Mouse (Mus musculus): ENCODE data around the gene Syce3.

GRCm38 (mm10) chr15:89428136-89428790 is 18.0 kb upstream of the Syce3 start:
- TF ChIP-seq CTCF (IDR thresholded peaks at IDR 0.05; ENCODE audit: low read depth, low read length) (no peak), POLR2A (IDR thresholded peaks at IDR 0.05; ENCODE audit: borderline replicate concordance, low read depth, low read length) (no peak)
